9 mouse cellular contexts compared by ENCODE assay signal in the genomic region with DNA sequence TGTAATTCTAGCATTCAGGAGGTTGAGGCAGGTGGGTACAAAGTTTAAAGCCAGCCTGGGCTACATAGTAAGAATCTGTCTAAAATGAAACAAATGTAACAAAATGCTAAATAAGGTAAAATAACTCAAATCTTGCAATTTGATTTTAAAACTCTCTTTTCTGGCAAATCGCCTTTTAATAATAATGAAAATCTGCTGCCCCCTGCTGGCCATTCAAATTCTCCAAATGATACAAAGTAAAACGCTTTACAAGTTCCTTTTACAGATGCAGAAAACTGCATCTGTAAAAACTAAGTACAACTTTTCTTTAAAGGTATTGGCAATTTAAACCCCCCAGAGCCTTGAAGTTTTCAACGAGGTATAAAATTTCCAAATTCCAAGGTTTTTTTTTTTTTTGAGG.
DNase-seq lines count a peak whose midpoint lies in the region; ATAC-seq lines count a peak whose summit lies in the region.
"Had no signal": no experiment of that assay in that cellular context is flagged by ENCODE, and none has a peak within 500 bp of the region (broad histone marks: within the 10 kb centered on the region; RNA-seq: fewer than 3 reads in every experiment).

No protein-coding gene starts in this region.

- H3K27me3 ChIP-seq in forebrain, embryonic 13.5 days, result no peaks in the 10 kb centered on the region

- no peak overlapping the region for H3K4me2 ChIP-seq in forebrain, embryonic 13.5 days

- H3K27ac ChIP-seq in forebrain, embryonic 13.5 days, result no peak overlapping the region
- H3K27ac ChIP-seq: macrophage had no signal

- no peaks in the 10 kb centered on the region for H3K4me1 ChIP-seq in forebrain, embryonic 13.5 days

- no peaks in the 10 kb centered on the region for H3K9me3 ChIP-seq in forebrain, embryonic 13.5 days (replicated peaks)

- peak; percentile 34; the same call in 1 of the 2 replicates for ATAC-seq in megakaryocyte, adult 5-6 weeks (ENCODE audit: poor library complexity, severe bottlenecking)
- no peak for ATAC-seq in forebrain, embryonic 13.5 days

- H3K4me3 ChIP-seq in forebrain, embryonic 13.5 days, result no peak overlapping the region

- no peak overlapping the region for H3K9ac ChIP-seq in forebrain, embryonic 13.5 days

- peak; percentile 26 for DNase-seq in heart, adult 8-10 months (ENCODE audit: low spot score)
- DNase-seq in heart, adult 11 months, result no peak
- peak; percentile 51 for DNase-seq in ovary, postnatal 14 days (ENCODE audit: low spot score)
- DNase-seq in ovary, postnatal 10 days (ENCODE audit: low spot score), result no peak
- peak; percentile 46 for DNase-seq in adrenal gland, postnatal 25 days
- DNase-seq in induced T-regulatory cell, adult 2 months (ENCODE audit: low read depth), result peak; percentile 67

- WGBS in forebrain, embryonic 13.5 days, result 65% methylated on average over 3 of the region's 3 CpGs

- H3K36me3 ChIP-seq in forebrain, embryonic 13.5 days (ENCODE audit: poor library complexity, severe bottlenecking), result peaks cover 49% of the 10 kb centered on the region

Comparison
In these comparisons a context has a peak if more than half of its experiments do, and no peak if none do; other contexts are left out.
1. DNase-seq: peak in heart, adult 8-10 months (single experiment), ovary, postnatal 14 days (single experiment), adrenal gland, postnatal 25 days (single experiment) and induced T-regulatory cell, adult 2 months (single experiment); none in heart, adult 11 months (single experiment) and ovary, postnatal 10 days (single experiment).